Mouse (Mus musculus) spleen, adult 10 weeks (tissue): ENCODE measurements around the gene Pxdn. TPM values are rescaled to one million over a fixed set of nuclear protein-coding genes. Genes with fewer than 3 reads are reported as not detected.

Experiments used
- polyA plus RNA-seq: library from polyadenylated mRNA; stranded (reverse); fragments of 350-450 nt; fragmentation: Illumina TruSeq; extraction: RNeasy Lipid Tissue Mini Kit (QIAGEN cat#74804); gene quantifications from one replicate; pipeline ENCODE4 v1.2.3, GENCODE M21; 2015; ENCODE audit warnings: low replicate concordance; ENCODE audit not compliant: insufficient read depth

The Pxdn gene
- 5.1 TPM for polyA plus RNA-seq

GRCm38 (mm10) chr12:29937308-29937707 lies at the start of gene Pxdn:
Gene Pxdn (plus strand): TSS chr12:29937608.

Other genes with a start within 250 kb of the Pxdn start
- gene Tpo, start 195.0 kb downstream of the Pxdn start, polyA plus RNA-seq: not detected